Mouse (Mus musculus) kidney, embryonic 14.5 days (tissue): ENCODE measurements around the gene Hcn2. TPM values are rescaled to one million over a fixed set of nuclear protein-coding genes. Genes with fewer than 3 reads are reported as not detected.

Source experiments
- ATAC-seq: fragments of 200-750 bp; cut with Nextera tagmentation; 2 replicates; pipeline ENCODE4 v1.8.0; 2017; ENCODE audit warnings: moderate number of reproducible peaks, mild to moderate bottlenecking, moderate TSS enrichment, moderate library complexity; ENCODE audit not compliant: low FRiP score, low TSS enrichment
- H3K27ac ChIP-seq: fragments of 300-500 bp; sonication (generic); 2 replicates; pipeline ENCODE4 v1.5.1; 2014; ENCODE audit warnings: low read depth, mild to moderate bottlenecking, low read length, moderate library complexity, mixed read lengths
- H3K27me3 ChIP-seq: fragments of 300-500 bp; sonication (generic); 2 replicates; pipeline ENCODE4 v1.6.1; 2014; ENCODE audit warnings: mild to moderate bottlenecking, low read length; ENCODE audit not compliant: control insufficient read depth, insufficient read depth
- H3K36me3 ChIP-seq: fragments of 300-500 bp; sonication (generic); 2 replicates; pipeline ENCODE4 v1.6.1; 2014; ENCODE audit warnings: low read length, mixed read lengths; ENCODE audit not compliant: control insufficient read depth, insufficient read depth
- H3K4me1 ChIP-seq: fragments of 300-500 bp; sonication (generic); 2 replicates; pipeline ENCODE4 v1.6.1; 2014; ENCODE audit warnings: low read length, mixed read lengths; ENCODE audit not compliant: control insufficient read depth, insufficient read depth
- H3K4me2 ChIP-seq: fragments of 300-500 bp; sonication (generic); replicated peaks from 2 replicates; pipeline ENCODE4 v1.6.1; 2014; ENCODE audit warnings: low read depth, mild to moderate bottlenecking, low read length
- H3K4me3 ChIP-seq: fragments of 300-500 bp; sonication (generic); 2 replicates; pipeline ENCODE4 v1.5.1; 2014; ENCODE audit warnings: mild to moderate bottlenecking, low read length
- H3K9ac ChIP-seq: fragments of 300-500 bp; sonication (generic); 2 replicates; pipeline ENCODE4 v1.6.1; 2014; ENCODE audit warnings: low read depth, mild to moderate bottlenecking, low read length, moderate library complexity
- H3K9me3 ChIP-seq: fragments of 300-500 bp; sonication (generic); 2 replicates; pipeline ENCODE4 v1.6.1; 2016; ENCODE audit warnings: low read length; ENCODE audit not compliant: control insufficient read depth
- WGBS: fragments of 180-500 bp; shearing (Covaris S2); extraction: QIAGEN DNeasy Blood & Tissue Kit; methylation state at CpG from one replicate; pipeline ENCODE4 v1.1.7; 2014; 5-methylcytosine and 5-hydroxymethylcytosine counted together
- polyA plus RNA-seq: library from polyadenylated mRNA; unstranded; fragments of >200 nt; fragmentation: Nextera tagmentation; extraction: Ambion mirVana; gene quantifications from 2 replicates; pipeline ENCODE4 v1.2.1, GENCODE M21; 2014

The Hcn2 gene
- polyA plus RNA-seq, 1 experiment from 2014 or later = 0.11 TPM

DNA sequence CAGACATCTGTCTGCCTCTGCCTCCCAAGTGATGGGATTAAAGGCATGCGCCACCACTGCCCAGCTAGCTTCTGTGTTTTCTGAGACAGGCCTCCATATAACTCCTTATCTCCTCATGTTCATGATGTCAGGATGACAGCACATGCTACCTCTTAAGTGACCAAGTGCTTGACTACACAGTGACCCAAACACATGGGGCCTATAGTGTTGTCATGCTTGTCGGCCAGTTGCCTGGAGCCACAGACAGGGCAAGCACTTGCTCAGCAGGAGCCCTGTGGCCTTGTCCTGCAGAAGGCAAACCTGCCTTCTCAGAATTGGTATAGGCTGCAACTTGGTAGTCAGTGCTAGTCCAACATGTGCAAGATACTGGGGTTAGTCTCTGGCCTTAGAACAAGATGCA lies 30.2 kb upstream of the Hcn2 start:
- H3K4me1 ChIP-seq = peaks cover 17% of the 10 kb centered on the region
- no peak overlapping the region for H3K4me3 ChIP-seq
- 87% methylated on average over 2 of the region's 2 CpGs for WGBS
- no peak for ATAC-seq
- no peak overlapping the region for H3K9ac ChIP-seq
- H3K9me3 ChIP-seq = no peaks in the 10 kb centered on the region
- H3K36me3 ChIP-seq = peaks cover 55% of the 10 kb centered on the region
- H3K4me2 ChIP-seq = no peak overlapping the region
- H3K27me3 ChIP-seq = no peaks in the 10 kb centered on the region
- H3K27ac ChIP-seq = no peak overlapping the region

DNA sequence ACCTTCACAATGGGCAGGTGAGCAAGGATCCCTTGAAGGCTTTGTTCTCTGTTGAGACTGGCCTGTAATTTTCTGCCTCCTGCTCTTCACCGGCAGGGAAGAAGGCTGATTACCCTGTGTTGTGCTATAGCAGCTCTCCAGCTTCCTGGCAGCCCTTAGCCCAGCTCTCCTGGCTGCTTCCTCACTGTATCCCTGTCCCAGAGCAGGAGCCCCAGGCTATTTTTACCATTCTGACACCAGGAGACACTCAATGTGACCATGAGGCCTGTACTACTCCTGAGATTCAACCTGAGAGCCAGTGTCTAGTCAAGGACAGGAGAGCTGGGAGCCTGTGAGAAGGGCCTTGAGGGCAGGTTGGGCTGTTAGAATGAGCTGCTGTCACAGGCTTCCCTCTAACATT lies 29.7 kb upstream of the Hcn2 start:
- no peak overlapping the region for H3K4me2 ChIP-seq
- no peaks in the 10 kb centered on the region for H3K27me3 ChIP-seq
- 94% methylated on average over 1 of the region's 1 CpGs for WGBS
- no peak for ATAC-seq
- peaks cover 16% of the 10 kb centered on the region for H3K4me1 ChIP-seq
- H3K27ac ChIP-seq = no peak overlapping the region
- peaks cover 55% of the 10 kb centered on the region for H3K36me3 ChIP-seq
- no peaks in the 10 kb centered on the region; the same call in 1 of the 2 replicates for H3K9me3 ChIP-seq
- H3K4me3 ChIP-seq = no peak overlapping the region
- H3K9ac ChIP-seq = no peak overlapping the region

DNA sequence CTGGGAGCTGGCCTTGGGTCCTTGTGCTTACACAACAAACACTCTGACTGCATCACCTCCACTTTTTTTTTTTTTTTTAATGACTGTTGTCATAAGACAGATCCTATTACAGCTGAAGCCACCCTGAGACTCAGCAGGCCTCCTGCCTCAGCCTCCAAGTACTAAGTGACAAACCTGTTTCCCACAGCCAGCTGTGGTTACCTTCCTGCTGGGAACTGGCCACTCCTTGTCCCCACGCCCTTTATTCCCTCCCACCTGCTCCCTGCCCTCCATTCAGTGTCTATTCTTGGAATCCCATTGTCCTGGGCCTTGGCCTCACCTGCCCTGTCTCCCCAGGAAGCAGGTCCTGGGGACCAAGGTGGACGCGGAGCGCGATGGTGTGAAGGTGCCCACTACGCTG lies 28.9 kb upstream of the Hcn2 start:
- no peak for ATAC-seq
- H3K27me3 ChIP-seq = no peaks in the 10 kb centered on the region
- H3K4me3 ChIP-seq = no peak overlapping the region
- H3K4me2 ChIP-seq = no peak overlapping the region
- no peak overlapping the region for H3K27ac ChIP-seq
- 95% methylated on average over 6 of the region's 6 CpGs for WGBS
- peaks cover 16% of the 10 kb centered on the region for H3K4me1 ChIP-seq
- peaks cover 55% of the 10 kb centered on the region for H3K36me3 ChIP-seq
- H3K9ac ChIP-seq = no peak overlapping the region
- peaks cover 2% of the 10 kb centered on the region; the same call in 1 of the 2 replicates for H3K9me3 ChIP-seq

DNA sequence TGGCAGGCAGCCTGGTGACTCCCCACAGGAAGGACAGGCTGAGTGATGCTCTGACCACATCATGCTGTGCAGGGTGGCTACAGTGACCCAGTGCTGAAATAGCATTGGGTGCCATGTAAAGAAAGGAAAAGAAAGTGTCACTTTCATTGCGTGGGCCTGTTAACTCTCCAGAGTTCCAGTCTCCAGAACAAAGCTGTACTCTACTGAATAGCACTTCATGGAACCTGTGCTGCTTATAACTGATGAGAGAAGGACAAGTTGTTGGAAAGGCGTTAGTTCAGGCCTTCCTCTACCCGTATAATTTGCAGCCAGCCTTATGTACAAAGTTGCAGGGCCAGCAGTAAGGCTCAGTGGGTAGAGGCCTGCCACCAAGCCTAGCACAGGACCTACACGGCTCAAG lies 27.7 kb upstream of the Hcn2 start, which contains the start of gene Gzmm:
Gene Gzmm, plus strand, starts transcription at position 301 of the 400 bp plus-strand sequence.
- Histone ChIP-seq H3K4me3 (no peak within 1 kb of the TSS), H3K27me3 (no peaks in the 10 kb centered on the region), H3K36me3 (peaks cover 55% of the 10 kb centered on the region), H3K9me3 (peaks cover 2% of the 10 kb centered on the region; the same call in 1 of the 2 replicates), H3K4me1 (peaks cover 8% of the 10 kb centered on the region), H3K27ac (no peak within 1 kb of the TSS), H3K4me2 (no peak within 1 kb of the TSS), H3K9ac (no peak within 1 kb of the TSS)
- ATAC-seq = no peak
- 71% methylated on average over 4 of the region's 4 CpGs for WGBS

DNA sequence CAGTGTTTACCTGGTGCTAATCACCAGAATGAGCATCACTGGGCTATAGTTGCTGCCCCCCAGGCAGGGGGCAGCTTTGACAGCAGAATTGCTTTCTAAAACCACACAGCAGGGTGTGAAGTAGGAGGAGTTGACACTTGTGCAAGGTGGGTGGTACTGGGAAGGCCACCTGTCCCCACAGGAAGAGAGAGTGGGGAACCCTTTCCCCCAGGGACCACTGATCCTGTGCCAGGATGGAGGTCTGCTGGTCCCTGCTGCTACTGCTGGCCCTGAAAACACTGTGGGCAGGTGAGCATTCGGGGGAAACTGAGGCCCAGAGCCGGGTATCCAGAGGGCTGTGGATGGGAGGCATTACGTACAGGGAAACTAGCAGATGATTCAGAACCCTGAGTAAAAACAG lies 27.3 kb upstream of the Hcn2 start:
- ATAC-seq = no peak
- peaks cover 52% of the 10 kb centered on the region for H3K36me3 ChIP-seq

DNA sequence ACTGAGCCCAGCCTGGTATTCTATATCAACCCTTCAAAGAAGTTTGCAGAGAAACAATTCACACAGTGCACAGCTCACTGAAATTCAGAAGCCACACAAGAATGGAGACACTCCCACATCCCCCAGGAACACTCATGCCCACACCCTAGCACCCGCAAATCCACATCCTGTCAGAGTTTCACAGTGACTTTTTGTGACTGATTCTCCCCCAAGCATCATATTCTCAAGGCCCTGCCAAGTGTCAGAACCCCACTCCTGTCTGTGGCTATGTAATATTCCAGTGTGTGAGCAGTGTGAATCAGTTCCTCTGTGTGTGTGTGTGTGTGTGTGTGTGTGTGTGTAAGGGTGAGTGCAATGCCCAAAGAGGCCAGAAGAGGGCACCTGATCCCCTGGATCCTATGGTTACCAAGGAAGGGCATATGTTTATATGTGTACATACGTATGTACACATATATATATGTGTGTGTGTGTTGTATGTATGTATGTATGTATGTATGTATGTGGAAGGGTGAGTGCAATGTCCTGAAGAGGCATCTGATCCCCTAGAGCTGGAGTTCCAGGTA lies 24.4 kb upstream of the Hcn2 start:
- Histone ChIP-seq H3K9me3 (peaks cover 2% of the 10 kb centered on the region; the same call in 1 of the 2 replicates), H3K27ac (no peak overlapping the region), H3K4me1 (peaks cover 8% of the 10 kb centered on the region), H3K36me3 (peaks cover 23% of the 10 kb centered on the region), H3K9ac (no peak overlapping the region), H3K4me2 (no peak overlapping the region), H3K4me3 (no peak overlapping the region), H3K27me3 (no peaks in the 10 kb centered on the region)
- ATAC-seq = no peak
- 94% methylated on average over 2 of the region's 2 CpGs for WGBS

More for the DNA sequence above, 27.3 kb upstream of the Hcn2 start:
- H3K9ac ChIP-seq = no peak overlapping the region
- 86% methylated on average over 3 of the region's 3 CpGs for WGBS
- H3K4me1 ChIP-seq = peaks cover 3% of the 10 kb centered on the region
- H3K27me3 ChIP-seq = no peaks in the 10 kb centered on the region
- no peak overlapping the region for H3K27ac ChIP-seq
- peaks cover 2% of the 10 kb centered on the region; the same call in 1 of the 2 replicates for H3K9me3 ChIP-seq
- no peak overlapping the region for H3K4me2 ChIP-seq
- H3K4me3 ChIP-seq = no peak overlapping the region

DNA sequence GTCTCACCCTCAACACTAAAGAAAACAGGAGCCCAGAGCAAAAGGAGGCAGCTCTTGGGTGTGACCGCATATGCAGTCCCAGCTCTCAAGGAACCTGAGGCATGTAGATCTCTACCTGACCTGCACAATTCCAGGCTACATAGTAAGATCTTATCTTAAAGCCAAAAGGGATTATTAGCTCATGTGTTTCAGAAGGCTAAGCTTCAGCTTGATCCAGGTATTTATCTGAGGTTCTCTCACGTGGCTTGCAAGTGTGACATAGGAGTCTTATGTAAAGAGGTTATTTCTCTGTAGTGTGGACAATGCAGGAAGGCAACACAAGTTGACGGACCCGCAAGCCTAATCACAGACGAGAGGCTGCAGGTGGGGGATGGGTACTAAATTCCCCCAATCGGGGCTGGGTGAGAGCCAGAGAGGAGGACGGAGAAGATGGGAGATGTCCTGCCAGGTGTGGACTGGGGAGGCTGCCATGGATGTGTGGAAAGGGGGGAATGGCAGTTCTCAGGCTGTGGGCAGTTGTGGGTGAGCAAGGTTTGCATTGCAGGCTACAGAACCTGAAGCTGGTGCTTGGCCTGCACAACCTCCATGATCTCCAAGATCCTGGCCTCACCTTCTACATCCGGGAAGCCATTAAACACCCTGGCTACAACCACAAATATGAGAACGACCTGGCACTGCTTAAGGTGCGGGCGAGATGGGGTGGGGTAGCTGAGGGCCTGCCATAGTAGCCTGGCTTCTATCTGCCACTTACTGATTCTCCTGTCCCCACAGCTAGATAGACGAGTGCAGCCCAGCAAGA lies 22.7 kb upstream of the Hcn2 start:
- no peak overlapping the region for H3K4me2 ChIP-seq
- peaks cover 2% of the 10 kb centered on the region; the same call in 1 of the 2 replicates for H3K9me3 ChIP-seq
- H3K36me3 ChIP-seq = peaks cover 6% of the 10 kb centered on the region
- no peak overlapping the region for H3K27ac ChIP-seq
- peaks cover 8% of the 10 kb centered on the region for H3K4me1 ChIP-seq
- no peak for ATAC-seq
- no peaks in the 10 kb centered on the region for H3K27me3 ChIP-seq
- WGBS = 72% methylated on average over 12 of the region's 12 CpGs
- no peak overlapping the region for H3K4me3 ChIP-seq
- no peak overlapping the region for H3K9ac ChIP-seq

DNA sequence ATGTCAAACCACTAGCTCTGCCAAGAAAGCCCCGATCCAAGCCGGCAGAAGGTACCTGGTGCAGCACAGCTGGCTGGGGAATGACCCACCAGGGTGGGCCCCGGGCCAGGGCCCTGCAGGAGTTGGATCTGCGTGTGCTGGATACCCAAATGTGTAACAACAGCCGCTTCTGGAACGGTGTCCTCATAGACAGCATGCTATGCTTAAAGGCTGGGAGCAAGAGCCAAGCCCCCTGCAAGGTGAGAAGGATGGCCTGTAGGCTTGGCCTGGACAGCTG lies 22.1 kb upstream of the Hcn2 start:
- peaks cover 8% of the 10 kb centered on the region for H3K4me1 ChIP-seq
- no peak overlapping the region for H3K4me2 ChIP-seq
- no peak overlapping the region for H3K4me3 ChIP-seq
- 84% methylated on average over 6 of the region's 6 CpGs for WGBS
- H3K27ac ChIP-seq = no peak overlapping the region
- H3K9me3 ChIP-seq = peaks cover 2% of the 10 kb centered on the region; the same call in 1 of the 2 replicates
- no peak overlapping the region for H3K9ac ChIP-seq
- ATAC-seq = no peak
- peaks cover under 1% of the 10 kb centered on the region for H3K36me3 ChIP-seq
- no peaks in the 10 kb centered on the region for H3K27me3 ChIP-seq
